14 mouse cellular contexts compared by ENCODE assay signal in the genomic region with DNA sequence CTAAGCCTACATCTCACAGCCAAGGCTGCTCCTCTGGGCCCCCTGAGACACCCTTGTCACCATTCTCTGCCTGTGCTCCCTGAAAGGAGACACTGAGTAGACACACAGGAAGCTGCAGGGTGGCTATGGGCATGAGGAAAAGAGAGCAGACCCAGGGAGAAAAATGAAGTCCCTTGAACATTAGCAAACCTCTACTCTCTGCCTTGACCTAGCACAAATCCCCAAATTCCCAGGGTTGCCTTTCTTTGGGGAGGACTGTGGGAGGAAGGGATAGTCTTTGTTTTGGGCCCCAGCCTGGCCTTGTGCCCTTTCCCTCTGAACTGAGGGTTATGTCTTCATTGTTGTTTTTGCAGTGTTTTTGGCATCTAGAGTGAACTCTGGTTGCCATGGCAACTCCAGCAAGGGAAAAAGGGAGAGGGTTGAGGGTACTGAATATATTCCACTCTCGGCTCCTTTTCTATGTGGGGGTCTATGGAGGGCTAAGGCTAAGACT. TPM values are rescaled to one million over a fixed set of nuclear protein-coding genes. Genes with fewer than 3 reads are reported as not detected.
DNase-seq lines count a peak whose midpoint lies in the region; ATAC-seq lines count a peak whose summit lies in the region.
"Had no signal": no experiment of that assay in that cellular context is flagged by ENCODE, and none has a peak within 500 bp of the region (broad histone marks: within the 10 kb centered on the region; RNA-seq: fewer than 3 reads in every experiment).

No protein-coding gene starts in this region.

- no peak overlapping the region for H3K4me2 ChIP-seq in hindbrain, embryonic 13.5 days

- WGBS in hindbrain, embryonic 13.5 days: 21% methylated on average over 1 of the region's 1 CpGs

- H3K9me3 ChIP-seq in hindbrain, embryonic 13.5 days: no peaks in the 10 kb centered on the region

- peak; percentile 65 for DNase-seq in left cerebral cortex, postnatal 4 days
- DNase-seq in left cerebral cortex, adult 9 months (ENCODE audit: low spot score in 2 of 2): no peak
- peak; percentile 36 for DNase-seq in embryo, embryonic 9.5 days (ENCODE audit: extremely low spot score)
- DNase-seq in neural tube, embryonic 10.5 days (ENCODE audit: extremely low spot score, low spot score): peak; percentile 37
- DNase-seq in kidney, postnatal 25 days: no peak
- DNase-seq in spleen, adult 12 weeks (ENCODE audit: low spot score): no peak
- DNase-seq in adrenal gland, adult 18-20 months (ENCODE audit: low spot score in 2 of 2): no peak
- DNase-seq: gastrocnemius, postnatal 14 days; heart, postnatal 14 days; kidney, postnatal 14 days; thymus, adult 2 months had no signal

- peaks cover 7% of the 10 kb centered on the region; the same call in 1 of the 2 replicates for H3K27me3 ChIP-seq in hindbrain, embryonic 13.5 days

- peaks cover 26% of the 10 kb centered on the region for H3K4me1 ChIP-seq in hindbrain, embryonic 13.5 days (replicated peaks)
- H3K4me1 ChIP-seq: megakaryocyte, embryonic 14.5 days had no signal

- H3K27ac ChIP-seq in hindbrain, embryonic 13.5 days: peak overlapping the region; percentile 79

- H3K9ac ChIP-seq in hindbrain, embryonic 13.5 days: no peak overlapping the region

- ATAC-seq in hindbrain, embryonic 13.5 days (ENCODE audit: low FRiP score): peak; percentile 77

- intact Hi-C loops in left cerebral cortex, postnatal 4 days (cut with DNase I): no loop called here

- H3K36me3 ChIP-seq in hindbrain, embryonic 13.5 days: no peaks in the 10 kb centered on the region

- H3K4me3 ChIP-seq in hindbrain, embryonic 13.5 days: no peak overlapping the region
- H3K4me3 ChIP-seq: megakaryocyte, embryonic 14.5 days had no signal

RNA-seq across cellular contexts. Expression of a gene that starts 30.9 kb away (rescaled TPM):
- 100 to 1,000 TPM; 112 to 131 TPM for total RNA-seq in left cerebral cortex, postnatal 4 days (2021)
- polyA plus RNA-seq in hindbrain, embryonic 13.5 days (2015; fragmentation: Nextera tagmentation; extraction: Ambion mirVana): 45.4 and 51.0 TPM in 2 replicates
- 10 to 100 TPM; 29.0 to 30.0 TPM for total RNA-seq in adrenal gland, adult 18-20 months (2021)

RNA-seq across cellular contexts. Expression of a gene that starts 44.8 kb away (rescaled TPM):
- not detected for total RNA-seq in left cerebral cortex, postnatal 4 days (2021)
- polyA plus RNA-seq in hindbrain, embryonic 13.5 days (2015; fragmentation: Nextera tagmentation; extraction: Ambion mirVana): not detected in 2 replicates
- not detected for total RNA-seq in adrenal gland, adult 18-20 months (2021)
- total RNA-seq: gastrocnemius, postnatal 14 days; heart, postnatal 14 days had no signal
- polyA plus RNA-seq: liver, adult 2 months had no signal

Comparison
In these comparisons a context has a peak if more than half of its experiments do, and no peak if none do; other contexts are left out.
1. DNase-seq: peak in left cerebral cortex, postnatal 4 days (single experiment), embryo, embryonic 9.5 days (single experiment) and neural tube, embryonic 10.5 days (single experiment); none in left cerebral cortex, adult 9 months (0 of 2), kidney, postnatal 25 days (0 of 2), spleen, adult 12 weeks (single experiment) and adrenal gland, adult 18-20 months (0 of 2).